Mouse (Mus musculus) embryo, embryonic 9.5 days (tissue): Measurements from ENCODE around the gene Akt1s1.

Source experiments
- DNase-seq: peaks from one replicate; pipeline ENCODE4 v3.0.0-alpha.2; 2017; ENCODE audit errors: extremely low spot score

The Akt1s1 gene

DNA sequence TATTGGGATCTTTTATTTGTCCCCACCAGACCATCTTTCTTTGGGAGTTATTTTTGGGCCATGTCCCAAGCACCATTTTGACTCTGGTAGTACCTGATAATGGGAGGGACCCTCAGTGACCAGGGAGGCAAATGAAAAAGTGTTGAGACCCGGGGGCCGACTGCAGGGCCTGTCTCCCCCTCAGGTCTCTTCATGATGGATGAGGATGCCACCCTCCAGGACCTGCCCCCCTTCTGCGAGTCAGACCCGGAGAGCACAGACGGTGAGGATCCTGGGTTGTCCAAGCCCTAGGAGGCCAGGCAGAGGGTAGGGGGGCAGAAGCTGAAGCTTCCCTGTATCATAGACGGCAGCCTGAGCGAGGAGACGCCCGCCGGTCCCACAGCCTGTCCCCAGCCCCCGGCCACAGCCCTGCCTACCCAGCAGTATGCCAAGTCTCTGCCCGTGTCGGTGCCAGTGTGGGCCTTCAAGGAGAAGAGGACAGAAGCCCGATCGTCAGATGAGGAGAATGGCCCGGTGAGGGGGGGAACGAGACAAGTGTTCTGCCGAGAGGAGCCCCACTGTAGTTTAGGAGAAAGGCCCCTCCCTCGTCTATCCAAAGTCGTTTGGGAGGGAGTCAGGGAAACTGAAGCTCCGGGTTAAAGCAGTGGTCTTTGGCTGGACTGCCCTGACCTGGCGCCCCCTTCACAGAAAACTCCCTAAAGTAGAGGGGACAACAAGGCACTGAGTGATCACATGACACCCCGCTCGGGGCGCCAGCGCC is 5.0 kb downstream of the Akt1s1 start:
- DNase-seq: no peak

DNA sequence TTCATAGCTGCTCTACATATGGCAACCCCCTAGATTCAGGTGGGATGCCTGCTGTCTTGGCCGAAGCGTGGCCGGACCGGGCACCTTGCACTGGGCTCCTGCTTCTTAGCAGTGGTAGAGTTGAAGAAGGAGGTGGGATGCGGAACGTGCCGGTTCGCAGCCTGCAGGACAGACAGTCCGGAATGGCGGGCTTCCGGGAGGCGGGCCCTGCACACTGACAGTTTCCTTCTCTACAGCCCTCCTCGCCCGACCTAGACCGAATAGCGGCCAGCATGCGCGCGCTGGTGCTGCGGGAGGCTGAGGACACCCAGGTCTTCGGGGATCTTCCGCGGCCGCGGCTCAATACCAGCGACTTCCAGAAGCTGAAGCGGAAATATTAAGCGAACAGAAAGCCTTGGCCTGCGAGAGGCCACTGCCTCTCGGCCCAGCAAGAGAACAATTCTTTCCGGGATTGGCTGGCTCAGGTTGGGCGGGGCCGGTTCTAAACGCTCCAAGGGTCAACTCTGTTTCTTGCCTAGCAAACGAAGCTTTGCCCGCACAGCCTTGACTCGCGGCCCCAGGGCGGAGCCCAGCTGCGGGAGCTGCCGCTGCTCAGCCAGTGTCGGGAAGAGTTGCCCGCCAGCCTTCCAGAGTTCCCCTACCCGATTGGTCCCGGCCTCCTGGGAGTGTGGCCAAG is 5.7 kb downstream of the Akt1s1 start:
- peak; percentile 82 for DNase-seq

GRCm38 (mm10) chr7:44855036-44855435 is 6.2 kb downstream of the Akt1s1 start:
- DNase-seq: no peak

GRCm38 (mm10) chr7:44856265-44856916 is 7.6 kb downstream of the Akt1s1 start:
- DNase-seq: no peak

DNA sequence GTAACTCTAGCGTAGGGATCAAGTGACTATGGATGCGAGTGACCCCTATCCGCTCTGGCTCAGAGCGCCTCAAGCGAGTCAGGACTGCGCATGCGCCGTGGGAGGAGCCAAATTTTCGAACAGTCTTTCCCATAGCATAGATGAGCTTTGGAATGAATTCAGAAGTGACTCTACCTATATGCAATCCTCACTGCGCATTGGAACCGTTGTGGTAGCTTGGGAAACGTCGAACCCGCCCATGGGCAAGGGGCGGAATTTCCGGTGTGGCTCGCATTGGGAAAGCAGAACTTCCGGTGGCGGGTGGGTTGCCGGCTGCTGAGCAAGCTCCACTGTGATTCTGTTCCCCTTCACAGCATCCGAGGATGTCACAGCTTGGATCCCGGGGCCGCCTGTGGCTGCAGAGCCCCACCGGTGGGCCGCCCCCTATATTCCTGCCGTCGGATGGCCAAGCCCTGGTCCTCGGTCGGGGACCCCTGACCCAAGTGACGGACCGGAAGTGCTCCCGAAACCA is 8.3 kb downstream of the Akt1s1 start, which contains the start of gene Pnkp:
TSS of gene Pnkp (plus strand) at position 98 of the 511 bp plus-strand sequence.
- DNase-seq: peak; percentile 90

DNA sequence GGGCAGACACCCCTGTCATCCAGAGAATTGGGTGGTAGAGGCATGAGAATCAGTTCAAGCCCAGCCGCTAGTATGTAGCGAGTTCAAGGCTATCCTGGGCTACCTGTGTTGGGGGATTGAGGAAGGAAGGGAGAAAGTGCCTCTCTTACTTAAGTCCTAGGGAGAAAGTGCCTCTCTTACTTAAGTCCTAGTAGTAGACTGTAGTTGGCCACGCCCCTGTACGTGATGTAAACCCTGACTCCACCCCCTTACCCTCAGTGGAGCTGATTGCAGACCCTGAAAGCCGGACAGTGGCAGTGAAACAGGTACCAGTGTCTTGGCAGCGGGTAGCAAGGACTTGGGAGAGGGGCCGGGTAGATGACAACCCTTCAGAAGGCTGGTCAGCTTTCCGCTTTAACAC is 9.1 kb downstream of the Akt1s1 start:
- peak; percentile 45 for DNase-seq

DNA sequence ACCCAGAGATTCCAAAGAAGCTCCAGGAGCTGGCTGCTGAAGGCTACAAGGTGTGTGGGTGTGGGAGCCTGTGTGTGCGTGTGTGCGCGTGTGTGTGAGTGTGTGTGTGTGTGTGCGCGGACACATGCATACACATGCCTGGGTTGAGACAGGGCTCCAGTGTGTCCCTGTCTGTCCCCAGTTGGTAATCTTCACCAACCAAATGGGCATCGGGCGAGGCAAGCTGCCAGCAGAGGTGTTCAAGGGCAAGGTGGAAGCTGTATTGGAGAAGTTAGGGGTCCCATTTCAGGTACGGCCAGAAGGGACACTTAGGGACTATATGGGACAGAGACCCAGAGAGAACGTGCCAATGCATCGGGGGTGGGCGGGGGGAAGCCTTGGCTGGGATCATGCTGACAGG is 11.1 kb downstream of the Akt1s1 start:
- DNase-seq: no peak

DNA sequence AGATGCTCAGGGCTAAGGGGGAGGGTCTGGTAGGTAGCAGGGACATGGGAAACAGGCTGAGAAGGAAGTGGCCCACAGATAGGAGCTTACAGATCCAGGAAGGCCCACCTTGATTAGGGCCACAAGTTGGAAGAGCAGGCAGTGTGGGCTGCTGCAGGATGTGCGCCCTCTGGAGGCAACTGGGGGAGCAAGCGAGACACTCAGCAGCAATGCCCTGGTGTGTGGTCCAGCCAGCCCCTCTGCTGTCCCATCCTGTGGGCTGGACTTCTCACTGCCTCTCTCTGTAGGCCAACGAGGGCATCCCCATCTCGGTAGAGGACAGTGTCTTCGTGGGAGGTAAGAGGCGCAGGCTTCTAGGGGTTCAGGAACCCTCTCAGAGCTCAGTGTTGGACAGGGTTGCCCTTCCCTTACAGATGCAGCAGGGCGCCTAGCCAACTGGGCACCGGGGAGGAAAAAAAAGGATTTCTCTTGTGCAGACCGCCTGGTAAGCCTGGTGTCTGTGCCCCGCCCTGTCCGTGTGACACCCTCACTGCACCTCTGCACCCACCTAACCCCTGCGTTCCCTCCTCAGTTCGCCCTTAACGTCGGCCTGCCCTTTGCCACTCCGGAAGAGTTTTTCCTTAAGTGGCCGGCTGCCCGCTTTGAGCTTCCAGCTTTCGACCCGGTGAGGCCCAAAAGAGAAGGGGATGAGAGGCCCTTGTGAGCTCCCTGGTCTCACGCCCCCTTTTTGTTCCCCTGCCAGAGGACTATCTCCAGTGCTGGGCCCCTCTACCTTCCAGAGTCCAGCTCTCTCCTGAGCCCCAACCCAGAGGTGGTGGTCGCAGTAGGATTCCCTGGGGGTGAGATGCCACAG is 12.0 kb downstream of the Akt1s1 start:
- peak; percentile 82 for DNase-seq

DNA sequence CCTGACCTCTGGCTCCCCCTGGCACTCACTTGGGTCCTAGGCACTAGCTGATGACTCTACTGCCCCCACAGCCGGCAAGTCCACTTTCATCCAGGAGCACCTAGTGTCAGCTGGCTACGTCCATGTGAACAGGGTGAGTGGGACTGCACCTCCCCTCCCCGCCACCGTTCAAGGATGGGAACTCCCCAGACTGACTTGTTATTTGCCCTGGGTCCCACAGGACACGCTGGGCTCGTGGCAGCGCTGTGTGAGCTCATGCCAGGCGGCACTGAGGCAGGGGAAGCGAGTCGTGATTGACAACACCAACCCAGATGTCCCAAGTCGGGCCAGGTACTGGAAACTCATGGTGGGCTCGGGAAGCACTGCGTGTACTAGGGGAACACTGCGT is 12.6 kb downstream of the Akt1s1 start:
- no peak for DNase-seq

- DNase-seq: no peak
Measured at GRCm38 (mm10) chr7:44862434-44862833, 13.6 kb downstream of the Akt1s1 start.

- DNase-seq: no peak
Measured at GRCm38 (mm10) chr7:44863210-44863609, 14.4 kb downstream of the Akt1s1 start.

DNA sequence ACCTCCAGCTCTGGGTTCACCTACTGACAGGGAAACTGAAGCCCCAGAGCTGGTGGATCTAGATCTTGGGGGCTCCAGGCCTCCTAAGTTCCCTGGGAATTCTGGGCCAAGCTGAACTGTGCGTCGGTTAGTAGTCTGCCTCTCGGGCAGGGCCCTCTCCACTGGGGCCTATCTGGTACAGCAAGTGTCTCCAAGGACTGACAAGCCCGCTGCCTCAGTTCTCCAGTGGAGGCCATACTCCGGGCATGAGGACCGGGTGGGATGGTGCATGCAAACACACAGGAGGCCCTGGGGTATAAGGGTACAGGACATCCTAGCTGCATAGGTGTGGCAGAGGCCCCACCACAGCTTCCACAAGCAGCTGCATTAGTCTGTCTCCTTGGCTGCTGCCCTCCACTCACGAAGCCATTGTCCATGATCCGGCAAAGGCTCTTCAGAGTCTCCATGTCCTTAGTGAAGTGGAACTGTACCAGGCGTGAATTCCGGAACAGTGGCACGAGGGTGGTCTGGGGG is 15.2 kb downstream of the Akt1s1 start:
- no peak for DNase-seq

DNA sequence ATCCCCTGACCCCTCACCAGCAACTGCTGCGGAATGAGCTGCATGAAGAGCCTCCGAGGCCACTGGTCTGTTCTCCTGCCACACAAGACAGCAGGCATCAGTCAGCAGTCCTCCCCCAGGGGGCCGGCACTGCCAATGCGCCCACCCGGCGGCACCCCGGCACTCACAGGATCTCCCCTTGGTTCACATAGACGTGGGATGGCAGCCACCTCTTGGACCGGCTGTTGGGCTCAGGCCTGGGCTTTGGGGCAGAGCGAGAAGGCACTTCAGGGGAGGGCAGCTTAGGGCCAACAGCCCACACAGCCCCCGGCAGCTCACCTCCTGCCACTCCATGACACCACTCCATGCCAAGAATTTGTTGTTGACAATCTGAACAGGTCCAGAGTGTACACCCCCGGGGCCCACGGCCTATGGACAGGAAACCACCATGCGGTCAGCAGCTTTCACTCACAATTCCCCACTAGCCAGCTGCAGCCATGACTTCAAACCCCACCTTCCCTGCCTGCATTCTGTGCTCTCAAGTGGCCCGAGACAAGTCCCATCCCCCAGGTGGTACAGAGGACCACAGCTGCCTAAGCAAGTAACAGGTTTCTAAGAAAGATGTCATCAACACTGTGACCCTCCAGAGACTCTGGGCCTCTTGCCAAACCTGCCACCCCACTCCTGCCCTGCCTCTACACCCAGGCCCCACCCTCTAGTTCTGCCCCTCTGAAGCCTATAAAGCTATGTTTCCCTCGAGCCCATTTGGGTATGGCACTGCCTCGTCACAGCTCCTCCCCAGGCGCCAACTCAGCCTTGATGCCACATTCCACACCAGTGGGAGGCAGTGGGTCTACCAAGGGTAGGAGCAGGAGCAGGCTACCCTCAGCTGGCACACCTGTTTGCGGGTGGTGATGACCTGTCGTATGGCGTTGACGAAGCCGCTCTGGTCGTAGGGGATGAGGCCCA is 16.1 kb downstream of the Akt1s1 start:
- no peak for DNase-seq

GRCm38 (mm10) chr7:44866276-44867009 is 17.7 kb downstream of the Akt1s1 start:
- no peak for DNase-seq

DNA sequence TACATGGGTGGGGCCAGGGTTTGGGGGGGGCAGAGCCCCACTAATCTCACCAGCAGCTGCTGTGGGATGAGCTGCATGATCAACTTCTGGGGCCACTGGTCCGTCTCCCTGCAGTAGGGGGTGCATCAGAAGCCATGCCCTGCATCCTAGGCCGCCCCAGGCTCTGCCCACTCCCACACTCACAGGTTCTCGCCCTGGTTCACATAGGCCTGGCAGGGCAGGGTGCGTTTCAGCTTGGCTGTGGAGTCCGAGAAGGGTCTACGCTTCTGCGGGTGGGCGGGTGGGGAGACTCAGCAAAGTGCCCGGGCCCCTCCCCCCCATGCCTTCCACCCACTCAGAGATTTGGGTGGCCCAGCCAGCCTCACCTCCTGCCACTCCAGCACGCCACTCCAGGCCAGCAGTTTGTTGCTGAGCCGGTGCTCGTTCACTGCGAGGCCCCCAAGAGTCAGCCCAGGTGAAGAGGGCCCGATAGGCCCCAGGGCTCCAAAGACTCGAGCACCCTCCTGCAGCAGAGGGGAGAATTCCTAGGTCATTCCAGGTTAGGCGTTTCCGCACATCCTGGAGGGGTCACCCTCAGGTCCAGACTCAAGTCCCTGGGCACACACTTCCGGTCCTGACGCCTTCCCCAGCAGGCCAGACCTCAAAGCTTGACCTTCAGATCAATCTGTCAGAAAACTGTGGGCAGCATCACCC is 18.4 kb downstream of the Akt1s1 start:
- DNase-seq: no peak

GRCm38 (mm10) chr7:44867802-44868201 is 19.0 kb downstream of the Akt1s1 start:
- DNase-seq: no peak

DNA sequence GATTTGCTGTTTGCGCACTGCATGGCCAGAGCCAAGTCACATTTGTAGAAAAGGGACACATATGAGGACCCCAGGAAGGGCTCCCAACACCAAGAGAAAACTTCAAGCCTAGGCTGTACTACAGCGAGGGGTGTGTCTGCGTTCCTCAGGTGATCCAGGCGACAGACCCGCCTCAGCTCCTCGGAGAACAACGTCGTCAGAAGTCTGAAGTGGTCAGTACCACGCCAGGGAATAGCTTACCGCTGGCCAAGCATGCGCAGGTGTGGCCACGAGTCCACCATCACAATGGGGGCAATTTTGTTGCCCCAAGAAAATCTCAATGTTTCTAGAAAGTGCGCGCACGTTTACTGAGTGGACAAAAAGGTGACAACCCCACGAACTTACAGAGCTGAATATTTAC is 19.7 kb downstream of the Akt1s1 start:
- DNase-seq: no peak

DNA sequence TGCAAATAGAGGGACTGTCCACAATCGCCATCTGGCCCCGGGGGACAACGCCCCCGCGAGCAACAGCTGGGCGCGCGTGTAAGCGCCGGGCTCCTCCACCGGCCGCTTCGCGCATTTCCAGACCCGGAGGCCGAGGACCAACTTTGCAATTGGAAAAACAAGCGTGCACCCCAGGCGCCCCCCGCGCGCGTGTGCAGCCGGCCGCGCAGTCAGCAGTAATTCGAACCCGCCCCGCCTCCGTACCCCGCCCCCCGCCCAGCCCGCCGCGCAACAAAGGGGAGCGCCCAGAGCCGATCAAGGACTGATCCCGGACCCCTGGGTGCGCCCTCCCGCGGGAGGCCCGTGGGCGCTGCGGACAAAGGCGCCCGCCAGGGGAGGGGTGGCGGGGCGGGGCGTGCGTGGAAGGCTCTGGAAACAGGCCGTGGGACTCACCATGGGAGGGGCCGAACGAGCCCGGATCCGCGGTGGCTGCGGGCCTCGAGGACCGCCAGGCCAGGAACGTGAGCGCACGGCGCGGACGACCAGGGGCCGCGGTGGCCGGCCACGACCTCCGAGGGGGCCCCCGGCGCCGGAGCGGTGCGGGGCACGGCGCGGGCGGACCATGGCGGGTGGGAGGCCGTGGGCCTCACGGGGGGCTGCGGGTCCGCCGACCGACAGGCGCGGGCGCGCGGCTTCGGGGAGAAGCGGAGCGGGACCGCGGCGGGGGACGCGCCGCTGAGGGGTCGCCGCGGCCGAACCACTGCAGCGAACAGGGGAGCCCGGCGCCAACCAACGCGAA is 20.3 kb downstream of the Akt1s1 start:
- peak; percentile 80 for DNase-seq
